Mouse (Mus musculus): ENCODE data around the gene Dok4. TPM values are rescaled to one million over a fixed set of nuclear protein-coding genes. Genes with fewer than 3 reads are reported as not detected.

Dok4 gene
- polyA plus RNA-seq, 1 experiment = 5.3 TPM

- TF ChIP-seq CTCF (IDR thresholded peaks at IDR 0.05; ENCODE audit: extremely low read depth, insufficient read depth, insufficient read length, insufficient replicate concordance) = no peak
- no peak for TF ChIP-seq POLR2A (IDR thresholded peaks at IDR 0.05; ENCODE audit: low read depth, low read length)
- Histone ChIP-seq H3K4me1 (ENCODE audit: control insufficient read depth, insufficient read depth, insufficient read length) (no peaks in the 10 kb centered on the region), H3K27ac (ENCODE audit: insufficient read depth, low read length) (no peak overlapping the region), H3K4me3 (ENCODE audit: extremely low read depth, insufficient read depth, insufficient read length) (no peak overlapping the region), H3K27me3 (ENCODE audit: control insufficient read depth, insufficient read depth, low read length) (no peaks in the 10 kb centered on the region), H3K36me3 (ENCODE audit: control insufficient read depth, insufficient read depth, low read length) (no peaks in the 10 kb centered on the region)
- DNase-seq (ENCODE audit: low read depth in 1 of 2, low spot score in 2 of 2) = no peak
- WGBS = 17% methylated on average over 14 of the region's 14 CpGs
Observed at GRCm38 (mm10) chr8:94888383-94889036, 12.4 kb upstream of the Dok4 start.

DNA sequence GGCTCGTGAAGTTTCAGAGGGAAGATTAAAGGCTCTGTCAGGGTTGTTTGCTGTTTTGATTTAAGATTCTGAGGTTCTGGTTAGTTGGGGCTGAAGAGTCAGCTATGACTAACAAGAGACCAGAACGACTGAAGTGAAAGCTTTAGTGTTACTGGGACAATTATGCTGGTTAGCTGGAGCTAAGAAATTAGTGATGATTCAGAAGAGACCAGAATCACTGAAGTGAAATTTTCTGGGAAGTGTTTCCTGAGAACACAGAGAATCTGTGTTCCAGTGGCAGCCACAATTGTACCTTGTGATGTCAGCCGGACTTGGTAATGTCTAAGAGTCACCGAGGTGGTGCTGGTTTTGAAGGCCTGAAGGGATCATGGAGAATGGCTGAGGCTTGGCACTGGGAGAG lies 4.6 kb upstream of the Dok4 start:
- Histone ChIP-seq H3K4me3 (ENCODE audit: extremely low read depth, insufficient read depth, insufficient read length) (no peak overlapping the region), H3K36me3 (ENCODE audit: control insufficient read depth, insufficient read depth, low read length) (no peaks in the 10 kb centered on the region), H3K27ac (ENCODE audit: insufficient read depth, low read length) (no peak overlapping the region), H3K4me1 (ENCODE audit: control insufficient read depth, insufficient read depth, insufficient read length) (peaks cover 9% of the 10 kb centered on the region), H3K27me3 (ENCODE audit: control insufficient read depth, insufficient read depth, low read length) (no peaks in the 10 kb centered on the region)
- no peak for TF ChIP-seq CTCF (IDR thresholded peaks at IDR 0.05; ENCODE audit: extremely low read depth, insufficient read depth, insufficient read length, insufficient replicate concordance)
- no peak for TF ChIP-seq POLR2A (IDR thresholded peaks at IDR 0.05; ENCODE audit: low read depth, low read length)
- DNase-seq (ENCODE audit: low read depth in 1 of 2, low spot score in 2 of 2) = no peak
- 81% methylated on average over 4 of the region's 4 CpGs for WGBS

- peaks cover 19% of the 10 kb centered on the region for H3K4me1 ChIP-seq (ENCODE audit: control insufficient read depth, insufficient read depth, insufficient read length)
- 49% methylated on average over 3 of the region's 3 CpGs for WGBS
- H3K27ac ChIP-seq (ENCODE audit: insufficient read depth, low read length) = no peak overlapping the region
- no peak overlapping the region for H3K4me3 ChIP-seq (ENCODE audit: extremely low read depth, insufficient read depth, insufficient read length)
- peaks cover 4% of the 10 kb centered on the region for H3K27me3 ChIP-seq (ENCODE audit: control insufficient read depth, insufficient read depth, low read length)
- H3K36me3 ChIP-seq (ENCODE audit: control insufficient read depth, insufficient read depth, low read length) = no peaks in the 10 kb centered on the region
- DNase-seq (ENCODE audit: low read depth in 1 of 2, low spot score in 2 of 2) = no peak
- TF ChIP-seq POLR2A (IDR thresholded peaks at IDR 0.05; ENCODE audit: low read depth, low read length) (no peak), CTCF (IDR thresholded peaks at IDR 0.05; ENCODE audit: extremely low read depth, insufficient read depth, insufficient read length, insufficient replicate concordance) (no peak)
Observed at GRCm38 (mm10) chr8:94876820-94877219, 690 bp upstream of the Dok4 start.

DNA sequence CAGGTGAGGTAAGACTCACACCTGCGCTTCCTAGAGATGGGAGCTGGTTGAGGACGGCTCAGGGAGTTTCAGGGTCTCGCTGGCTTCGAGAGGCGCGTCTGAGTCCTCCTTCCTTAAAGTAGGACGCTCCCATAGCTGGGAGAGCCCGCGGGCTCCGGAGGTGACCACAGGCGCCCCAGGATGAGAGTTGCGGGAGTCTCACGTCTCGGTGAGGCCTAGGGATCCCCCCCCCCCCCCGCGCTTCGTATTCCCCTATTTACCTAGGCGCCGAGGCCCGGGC lies 319 bp downstream of the Dok4 start:
- H3K4me1 ChIP-seq (ENCODE audit: control insufficient read depth, insufficient read depth, insufficient read length) = peaks cover 24% of the 10 kb centered on the region
- H3K27me3 ChIP-seq (ENCODE audit: control insufficient read depth, insufficient read depth, low read length) = peaks cover 4% of the 10 kb centered on the region
- no peak overlapping the region for H3K27ac ChIP-seq (ENCODE audit: insufficient read depth, low read length)
- no peaks in the 10 kb centered on the region for H3K36me3 ChIP-seq (ENCODE audit: control insufficient read depth, insufficient read depth, low read length)
- TF ChIP-seq CTCF (IDR thresholded peaks at IDR 0.05; ENCODE audit: extremely low read depth, insufficient read depth, insufficient read length, insufficient replicate concordance) = no peak
- TF ChIP-seq POLR2A (IDR thresholded peaks at IDR 0.05; ENCODE audit: low read depth, low read length) = no peak
- under 1% methylated on average over 19 of the region's 20 CpGs for WGBS
- DNase-seq (ENCODE audit: low read depth in 1 of 2, low spot score in 2 of 2) = no peak
- H3K4me3 ChIP-seq (ENCODE audit: extremely low read depth, insufficient read depth, insufficient read length) = peak overlapping the region; percentile 57

- WGBS = 37% methylated on average over 17 of the region's 17 CpGs
- Histone ChIP-seq H3K4me1 (ENCODE audit: control insufficient read depth, insufficient read depth, insufficient read length) (peaks cover 29% of the 10 kb centered on the region), H3K27ac (ENCODE audit: insufficient read depth, low read length) (no peak overlapping the region), H3K36me3 (ENCODE audit: control insufficient read depth, insufficient read depth, low read length) (no peaks in the 10 kb centered on the region), H3K27me3 (ENCODE audit: control insufficient read depth, insufficient read depth, low read length) (peaks cover 7% of the 10 kb centered on the region), H3K4me3 (ENCODE audit: extremely low read depth, insufficient read depth, insufficient read length) (peak overlapping the region; percentile 57; the same call in 1 of the 2 replicates)
- TF ChIP-seq POLR2A (IDR thresholded peaks at IDR 0.05; ENCODE audit: low read depth, low read length) (no peak), CTCF (IDR thresholded peaks at IDR 0.05; ENCODE audit: extremely low read depth, insufficient read depth, insufficient read length, insufficient replicate concordance) (no peak)
- DNase-seq (ENCODE audit: low read depth in 1 of 2, low spot score in 2 of 2) = no peak
Observed at GRCm38 (mm10) chr8:94875096-94875870, 847 bp downstream of the Dok4 start.

GRCm38 (mm10) chr8:94874358-94874757 lies 1.8 kb downstream of the Dok4 start:
- Histone ChIP-seq H3K4me1 (ENCODE audit: control insufficient read depth, insufficient read depth, insufficient read length) (peaks cover 30% of the 10 kb centered on the region), H3K4me3 (ENCODE audit: extremely low read depth, insufficient read depth, insufficient read length) (no peak overlapping the region), H3K27me3 (ENCODE audit: control insufficient read depth, insufficient read depth, low read length) (peaks cover 9% of the 10 kb centered on the region), H3K27ac (ENCODE audit: insufficient read depth, low read length) (no peak overlapping the region), H3K36me3 (ENCODE audit: control insufficient read depth, insufficient read depth, low read length) (no peaks in the 10 kb centered on the region)
- WGBS = 16% methylated on average over 6 of the region's 6 CpGs
- peak; percentile 76; the same call in 1 of the 2 replicates for TF ChIP-seq CTCF (IDR thresholded peaks at IDR 0.05; ENCODE audit: extremely low read depth, insufficient read depth, insufficient read length, insufficient replicate concordance)
- no peak for TF ChIP-seq POLR2A (IDR thresholded peaks at IDR 0.05; ENCODE audit: low read depth, low read length)
- DNase-seq (ENCODE audit: low read depth in 1 of 2, low spot score in 2 of 2) = peak in 1 of 2 experiments; percentile 61

GRCm38 (mm10) chr8:94872576-94872975 lies 3.6 kb downstream of the Dok4 start:
- Histone ChIP-seq H3K4me1 (ENCODE audit: control insufficient read depth, insufficient read depth, insufficient read length) (peaks cover 30% of the 10 kb centered on the region), H3K27me3 (ENCODE audit: control insufficient read depth, insufficient read depth, low read length) (peaks cover 9% of the 10 kb centered on the region), H3K27ac (ENCODE audit: insufficient read depth, low read length) (no peak overlapping the region), H3K4me3 (ENCODE audit: extremely low read depth, insufficient read depth, insufficient read length) (no peak overlapping the region), H3K36me3 (ENCODE audit: control insufficient read depth, insufficient read depth, low read length) (no peaks in the 10 kb centered on the region)
- TF ChIP-seq POLR2A (IDR thresholded peaks at IDR 0.05; ENCODE audit: low read depth, low read length) (no peak), CTCF (IDR thresholded peaks at IDR 0.05; ENCODE audit: extremely low read depth, insufficient read depth, insufficient read length, insufficient replicate concordance) (no peak)
- DNase-seq (ENCODE audit: low read depth in 1 of 2, low spot score in 2 of 2) = no peak
- WGBS = 89% methylated on average over 2 of the region's 2 CpGs
